Mouse (Mus musculus): ENCODE data around the gene Rasgrf2.

- TF ChIP-seq CTCF (conservative IDR thresholded peaks at IDR 0.05; ENCODE audit: insufficient read depth, insufficient read length, low read depth, low read length) (no peak), POLR2A (IDR thresholded peaks at IDR 0.05; ENCODE audit: low read depth, low read length) (no peak)
These were observed 62.8 kb downstream of the Rasgrf2 start for GRCm38 (mm10) chr13:92068651-92069050.
